Mouse (Mus musculus) kidney, adult 8-10 months (tissue): Measurements from ENCODE around the gene Rpl13a.

ENCODE experiments used
- DNase-seq, 2 experiments: peaks; one replicate each; pipeline ENCODE4 v3.0.0; 2022

Gene Rpl13a

GRCm38 (mm10) chr7:45083300-45083890, 45.2 kb downstream of the Rpl13a start:
- no peak for DNase-seq

- DNase-seq, result no peak
Observed at GRCm38 (mm10) chr7:45082401-45083299, 45.9 kb downstream of the Rpl13a start.

GRCm38 (mm10) chr7:45081016-45081415, 47.5 kb downstream of the Rpl13a start:
- DNase-seq, result no peak

GRCm38 (mm10) chr7:45079856-45080255, 48.7 kb downstream of the Rpl13a start:
- peak; percentile 84 to 94 for DNase-seq

- peak; percentile 63 to 81 for DNase-seq
Observed at GRCm38 (mm10) chr7:45078513-45078912, 50.0 kb downstream of the Rpl13a start.

- DNase-seq, result no peak
Observed at GRCm38 (mm10) chr7:45077829-45078228, 50.7 kb downstream of the Rpl13a start.

GRCm38 (mm10) chr7:45077322-45077721, 51.2 kb downstream of the Rpl13a start:
- no peak for DNase-seq

GRCm38 (mm10) chr7:45076501-45076900, 52.1 kb downstream of the Rpl13a start:
- DNase-seq, result no peak
